Mouse (Mus musculus) cerebellum, adult 2 months (tissue): ENCODE measurements at regions not wholly inside any gene's neighbourhood (a gene's known extent, or its start where the extent isn't known, plus 50 kb on each side); places are given as distances from the start of the nearest gene placed in this dataset.
A peak's percentile ranks its signal among the peaks of the same experiment; 100 is the strongest.
"Not testable (repeated sequence)": the region's sequence is repeated elsewhere in the genome, so short reads cannot be mapped to it uniquely, and the experiment has no call there.

Experiments used
- DNase-seq, 2 experiments: peaks; one replicate each; pipeline ENCODE4 v3.0.0; 2021
- H3K27ac ChIP-seq: fragments of 200-500 bp; 2 replicates; pipeline ENCODE4 v1.5.1; 2012; ENCODE audit warnings: low read length, control low read depth, inconsistent platforms; ENCODE audit not compliant: insufficient read depth
- H3K27me3 ChIP-seq: fragments of 200-500 bp; 2 replicates; pipeline ENCODE4 v1.6.1; 2012; ENCODE audit warnings: inconsistent platforms, mild to moderate bottlenecking, low read length, moderate library complexity; ENCODE audit not compliant: control insufficient read depth, insufficient read depth
- H3K4me1 ChIP-seq: fragments of 200-500 bp; 2 replicates; pipeline ENCODE4 v1.6.1; 2011; ENCODE audit warnings: low read length; ENCODE audit not compliant: control insufficient read depth, insufficient read depth
- H3K4me3 ChIP-seq: fragments of 200-500 bp; replicated peaks from 2 replicates; pipeline ENCODE3; 2011; ENCODE audit warnings: mild to moderate bottlenecking, low read depth, low read length, control low read depth; ENCODE audit not compliant: insufficient read depth
- CTCF ChIP-seq: fragments of 200-500 bp; IDR thresholded peaks from 2 replicates; pipeline ENCODE4 v1.5.1; 2011; ENCODE audit warnings: low read depth, mild to moderate bottlenecking, control low read depth, low read length, moderate library complexity, borderline replicate concordance; ENCODE audit not compliant: insufficient read depth
- POLR2A ChIP-seq: fragments of 200-500 bp; IDR thresholded peaks from 2 replicates; pipeline ENCODE4 v1.6.1; 2011; ENCODE audit warnings: low read length, control low read depth, borderline replicate concordance; ENCODE audit not compliant: insufficient read depth
- WGBS: fragments of 180-500 bp; shearing (Covaris S2); methylation state at CpG from one replicate; pipeline ENCODE4 v1.1.7; 2018; 5-methylcytosine and 5-hydroxymethylcytosine counted together

- DNase-seq, H3K4me3 ChIP-seq, H3K27me3 ChIP-seq, H3K27ac ChIP-seq, H3K4me1 ChIP-seq: not testable (repeated sequence)
- WGBS, result 81% methylated on average over 2 of the region's 2 CpGs
Observed at GRCm38 (mm10) chr14:26319821-26320220, 62.1 kb downstream of the Duxbl3 start.

GRCm38 (mm10) chr14:26320736-26321135 lies 63.0 kb downstream of the Duxbl3 start:
- Histone ChIP-seq H3K4me1 (no peaks in the 10 kb centered on the region), H3K4me3 (no peak overlapping the region), H3K27ac (no peak overlapping the region), H3K27me3 (no peaks in the 10 kb centered on the region)
- no peak for DNase-seq
- 90% methylated on average over 3 of the region's 3 CpGs for WGBS
- TF ChIP-seq POLR2A (no peak), CTCF (no peak)

GRCm38 (mm10) chr14:26328562-26328961 lies 70.8 kb downstream of the Duxbl3 start:
- TF ChIP-seq CTCF (no peak), POLR2A (no peak)

GRCm38 (mm10) chr14:26341111-26341510 lies 83.3 kb downstream of the Duxbl3 start:
- 89% methylated on average over 5 of the region's 5 CpGs for WGBS
- H3K27me3 ChIP-seq, result no peaks in the 10 kb centered on the region
- H3K4me1 ChIP-seq, result no peaks in the 10 kb centered on the region
- H3K4me3 ChIP-seq, result no peak overlapping the region
- DNase-seq, result no peak
- no peak overlapping the region for H3K27ac ChIP-seq
- TF ChIP-seq CTCF (no peak), POLR2A (no peak)

More at GRCm38 (mm10) chr14:26328562-26328961, 70.8 kb downstream of the Duxbl3 start:
- WGBS, result 10% methylated on average over 6 of the region's 6 CpGs
- no peak overlapping the region for H3K4me3 ChIP-seq
- H3K4me1 ChIP-seq, result no peaks in the 10 kb centered on the region
- H3K27me3 ChIP-seq, result no peaks in the 10 kb centered on the region
- H3K27ac ChIP-seq, result no peak overlapping the region
- peak; percentile 21 to 40 for DNase-seq

DNA sequence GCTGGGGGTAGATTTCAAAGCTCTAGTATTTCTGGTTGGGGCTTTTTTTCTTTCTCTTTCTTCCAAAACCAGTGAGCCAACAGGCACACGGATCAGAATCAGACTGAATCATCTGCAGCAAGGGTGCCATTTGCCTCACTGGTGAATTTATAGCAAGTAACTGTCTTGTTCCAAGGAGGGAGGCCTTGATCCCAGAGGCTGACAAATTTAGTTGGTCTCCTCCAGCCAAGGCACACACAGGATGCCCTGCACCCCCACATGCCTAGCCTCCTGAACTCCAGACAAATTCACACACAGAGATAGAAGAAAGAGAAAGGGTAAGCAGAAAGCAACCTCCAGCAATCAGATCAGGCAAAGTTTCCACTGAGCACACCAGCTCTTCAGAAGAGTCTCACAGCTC lies 87.5 kb downstream of the Duxbl3 start:
- no peaks in the 10 kb centered on the region for H3K4me1 ChIP-seq
- TF ChIP-seq POLR2A (no peak), CTCF (no peak)
- no peak overlapping the region for H3K27ac ChIP-seq
- DNase-seq, result no peak
- no peak overlapping the region for H3K4me3 ChIP-seq
- H3K27me3 ChIP-seq, result no peaks in the 10 kb centered on the region
- WGBS, result 69% methylated on average over 1 of the region's 1 CpGs

DNA sequence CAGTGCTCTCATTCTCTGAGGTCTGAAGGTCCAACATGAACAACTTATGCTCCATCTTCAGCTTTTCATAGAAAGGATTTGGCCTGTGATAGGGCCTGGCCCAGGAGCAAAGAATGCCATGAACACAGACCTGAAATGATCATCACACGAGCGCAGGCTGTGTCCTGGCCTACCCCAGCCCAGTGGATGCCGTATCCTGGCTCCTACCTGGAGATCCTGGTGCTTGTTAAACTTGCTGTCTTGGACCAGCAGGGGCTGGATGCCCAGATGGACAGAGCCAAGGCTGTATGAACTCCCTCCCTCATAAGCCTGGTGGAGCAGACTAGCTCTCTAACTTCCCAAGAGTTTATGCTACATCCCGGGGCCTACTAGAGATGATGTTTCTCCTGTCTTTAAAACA lies 89.5 kb downstream of the Duxbl3 start:
- WGBS, result 94% methylated on average over 4 of the region's 4 CpGs
- DNase-seq, result no peak
- Histone ChIP-seq H3K27me3 (no peaks in the 10 kb centered on the region), H3K27ac (no peak overlapping the region), H3K4me1 (no peaks in the 10 kb centered on the region), H3K4me3 (no peak overlapping the region)
- TF ChIP-seq POLR2A (no peak), CTCF (no peak)

DNA sequence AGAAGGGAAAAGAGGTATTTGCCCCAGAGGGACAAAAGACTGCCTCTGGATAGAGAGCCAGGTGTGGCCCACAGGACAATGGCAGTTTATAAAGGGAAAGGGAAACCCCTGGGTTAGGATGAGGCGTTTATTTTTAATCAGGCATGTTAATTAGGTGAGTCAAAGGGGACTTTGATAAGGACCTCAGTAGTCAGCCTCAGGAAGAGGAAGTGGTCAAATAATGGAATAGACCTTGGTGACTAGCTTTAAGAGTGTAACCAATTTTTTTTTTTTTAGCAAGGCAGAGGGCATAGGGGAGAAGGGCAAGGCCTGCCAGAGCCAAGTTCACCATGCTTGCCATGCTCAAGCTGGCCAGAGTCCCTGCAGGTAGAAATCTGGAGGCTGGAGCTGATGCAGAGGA lies 95.2 kb downstream of the Duxbl3 start:
- no peak for DNase-seq
- Histone ChIP-seq H3K27me3 (no peaks in the 10 kb centered on the region), H3K4me1 (no peaks in the 10 kb centered on the region), H3K4me3 (no peak overlapping the region), H3K27ac (no peak overlapping the region)
- 63% methylated on average over 1 of the region's 1 CpGs for WGBS
- TF ChIP-seq POLR2A (no peak), CTCF (no peak)

- Histone ChIP-seq H3K27me3 (no peaks in the 10 kb centered on the region), H3K4me3 (no peak overlapping the region), H3K27ac (no peak overlapping the region), H3K4me1 (no peaks in the 10 kb centered on the region)
- DNase-seq, result no peak
- TF ChIP-seq CTCF, result no peak
- WGBS, result 31% methylated on average over 6 of the region's 6 CpGs
Observed at GRCm38 (mm10) chr14:26357242-26357641, 99.5 kb downstream of the Duxbl3 start.

DNA sequence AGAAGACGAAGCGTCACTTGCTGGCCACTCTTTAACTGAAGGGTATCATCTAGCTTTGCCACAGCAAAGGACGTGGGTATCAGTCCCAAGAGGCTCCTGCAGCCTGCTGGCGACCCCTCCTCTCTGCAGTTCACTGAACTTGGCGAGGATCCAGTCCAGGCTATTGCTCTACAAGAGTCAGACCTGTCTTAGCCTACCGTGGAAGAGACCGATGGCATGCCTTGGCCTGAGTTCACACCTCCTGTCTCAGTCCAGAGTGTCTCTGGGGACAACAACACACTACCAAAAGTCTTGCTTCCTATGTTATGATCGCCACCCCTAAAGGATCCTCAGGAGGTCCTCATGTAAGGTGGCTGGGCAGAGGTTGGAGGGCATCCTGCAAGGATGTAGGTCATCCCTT lies 100.2 kb downstream of the Duxbl3 start:
- H3K27ac ChIP-seq, result no peak overlapping the region
- no peak for DNase-seq
- TF ChIP-seq POLR2A (no peak), CTCF (no peak)
- no peaks in the 10 kb centered on the region for H3K27me3 ChIP-seq
- H3K4me3 ChIP-seq, result no peak overlapping the region
- WGBS, result 53% methylated on average over 8 of the region's 8 CpGs
- H3K4me1 ChIP-seq, result no peaks in the 10 kb centered on the region
